Mouse (Mus musculus) neutrophil, adult 5-6 weeks (primary cell): ENCODE data around the gene Tex33. TPM values are rescaled to one million over a fixed set of nuclear protein-coding genes. Genes with fewer than 3 reads are reported as not detected.

Experiments used
- ATAC-seq: fragments of 151-379, 151-347 bp; 2 replicates; pipeline ENCODE4 v1.8.0; 2017; ENCODE audit warnings: mild to moderate bottlenecking, moderate TSS enrichment; ENCODE audit not compliant: insufficient number of reproducible peaks, poor library complexity, low FRiP score, severe bottlenecking; ENCODE audit errors: extremely low read depth
- total RNA-seq: library from RNA; stranded (forward); fragments of 200-1000 nt; gene quantifications from 2 replicates; pipeline ENCODE4 v1.2.3, GENCODE M21; 2017

Gene Tex33
- total RNA-seq, 1 experiment from 2014 or later = not detected

DNA sequence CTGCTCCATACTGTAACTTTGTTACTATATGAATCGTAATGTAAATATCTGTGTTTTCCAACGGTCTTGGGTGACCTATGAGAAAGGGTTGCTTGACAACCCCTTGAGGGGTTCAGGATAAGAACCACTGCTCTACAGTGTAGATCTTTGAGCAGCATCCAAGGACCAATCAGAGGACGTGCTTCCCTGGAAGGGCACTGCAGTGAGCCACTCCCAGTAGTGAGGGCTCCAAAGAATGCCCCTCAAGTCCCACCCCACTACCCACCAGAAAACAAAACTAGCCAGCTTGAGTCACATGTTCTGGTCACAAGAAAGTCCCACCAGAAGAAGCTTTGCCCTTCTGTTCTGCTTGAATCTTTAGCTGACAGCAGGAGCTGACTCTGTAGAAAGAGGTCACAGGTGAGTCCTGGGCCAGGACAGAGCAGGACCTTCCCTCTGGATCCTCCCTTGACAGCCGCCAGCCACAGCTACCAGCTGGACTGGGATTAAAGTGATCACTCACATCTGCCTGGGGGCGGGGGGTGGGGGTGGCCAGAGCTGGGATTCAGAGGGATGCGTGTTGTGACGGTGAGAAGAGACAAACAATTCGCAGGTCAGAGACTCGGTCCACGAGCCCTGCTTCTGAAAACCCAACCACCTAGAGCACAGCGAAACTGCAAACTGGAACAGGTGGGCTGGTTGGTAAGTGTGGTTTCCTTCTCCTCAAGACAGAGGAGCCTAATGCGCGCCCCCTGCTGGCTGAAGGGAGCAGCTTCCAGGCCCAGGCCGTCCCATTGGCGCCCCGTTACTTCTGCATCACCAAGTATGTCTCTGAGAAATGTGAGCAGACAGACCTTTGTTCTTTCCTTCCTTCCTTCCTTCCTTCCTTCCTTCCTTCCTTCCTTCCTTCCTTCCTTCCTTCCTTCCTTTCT, 26.6 kb upstream of the Tex33 start:
- peak; percentile 80 for ATAC-seq

DNA sequence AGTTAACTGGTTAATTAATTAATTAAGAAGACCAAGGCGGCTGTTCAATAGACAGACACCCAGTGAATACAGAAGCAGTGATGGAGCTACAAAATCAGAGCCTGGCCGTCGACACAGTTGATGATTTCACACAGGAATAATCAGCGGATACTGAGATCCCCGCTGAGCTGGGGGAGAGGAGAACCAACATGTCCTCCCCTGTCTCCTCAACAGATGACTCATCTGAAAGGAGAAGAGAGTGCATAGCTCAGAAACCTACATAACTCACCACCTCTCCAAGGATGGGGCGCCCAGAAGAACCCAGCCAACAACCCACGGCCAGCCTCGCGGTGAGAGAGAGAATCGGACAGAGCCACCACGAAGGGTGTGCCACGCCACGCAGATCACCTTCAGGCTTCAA, 24.7 kb upstream of the Tex33 start:
- ATAC-seq = no peak

DNA sequence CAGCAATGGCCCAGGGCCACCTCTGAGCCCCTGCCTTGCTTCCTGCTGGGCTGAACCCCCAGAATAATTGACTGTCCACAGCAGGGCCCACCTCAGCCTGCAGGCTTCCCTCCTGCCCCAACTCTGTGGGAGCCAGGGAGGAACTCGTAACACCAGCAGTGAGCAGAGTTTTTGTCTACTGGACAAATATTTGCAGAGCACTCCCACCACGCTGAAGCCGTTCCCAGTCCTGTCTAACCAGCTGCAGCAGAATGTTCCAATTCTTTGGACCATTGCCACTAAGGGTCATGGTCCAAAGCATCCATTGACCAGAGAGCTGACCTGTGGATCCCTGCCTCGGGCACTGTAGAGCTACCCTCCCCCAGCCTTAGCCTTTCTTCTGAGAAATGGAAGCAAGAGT, 21.2 kb upstream of the Tex33 start:
- ATAC-seq = no peak

DNA sequence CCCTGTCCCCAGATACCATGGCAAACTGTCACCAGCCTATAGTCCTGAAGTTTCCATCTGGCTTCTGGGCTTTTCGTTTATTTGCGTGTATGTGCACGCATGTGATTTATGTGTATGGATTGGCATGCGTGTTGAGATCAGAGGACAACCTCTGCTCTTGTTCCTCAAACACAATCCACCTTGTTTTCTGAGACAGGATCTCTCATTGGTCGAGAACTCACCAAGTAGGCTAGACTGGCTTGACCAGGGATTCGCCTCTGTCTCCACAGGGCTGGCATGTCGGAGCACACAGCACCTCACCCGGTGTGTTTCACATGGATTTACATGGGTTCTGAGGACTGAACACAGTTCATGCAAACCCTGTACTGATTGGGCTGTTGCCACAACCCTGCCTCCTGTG, 18.4 kb upstream of the Tex33 start:
- ATAC-seq = no peak

DNA sequence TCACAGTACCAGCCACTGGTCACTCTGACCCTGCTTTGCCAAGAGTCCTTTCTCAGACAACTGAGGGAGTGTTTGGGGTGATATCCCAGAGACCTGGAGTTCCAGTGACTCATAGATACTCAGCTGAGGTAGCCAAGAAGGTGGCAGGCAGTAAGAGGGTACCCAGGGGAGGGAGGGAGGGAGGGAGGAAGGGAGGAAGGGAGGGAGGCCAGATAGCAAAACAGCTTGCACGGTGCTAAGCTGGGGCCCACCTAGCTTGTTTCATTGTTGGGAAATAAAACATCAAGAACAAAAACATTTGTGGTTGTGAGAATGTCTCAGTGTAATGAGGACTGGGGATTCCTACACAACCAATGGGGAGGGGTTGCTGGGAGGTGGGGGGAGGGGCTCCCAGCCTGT, 18.0 kb upstream of the Tex33 start:
- no peak for ATAC-seq

DNA sequence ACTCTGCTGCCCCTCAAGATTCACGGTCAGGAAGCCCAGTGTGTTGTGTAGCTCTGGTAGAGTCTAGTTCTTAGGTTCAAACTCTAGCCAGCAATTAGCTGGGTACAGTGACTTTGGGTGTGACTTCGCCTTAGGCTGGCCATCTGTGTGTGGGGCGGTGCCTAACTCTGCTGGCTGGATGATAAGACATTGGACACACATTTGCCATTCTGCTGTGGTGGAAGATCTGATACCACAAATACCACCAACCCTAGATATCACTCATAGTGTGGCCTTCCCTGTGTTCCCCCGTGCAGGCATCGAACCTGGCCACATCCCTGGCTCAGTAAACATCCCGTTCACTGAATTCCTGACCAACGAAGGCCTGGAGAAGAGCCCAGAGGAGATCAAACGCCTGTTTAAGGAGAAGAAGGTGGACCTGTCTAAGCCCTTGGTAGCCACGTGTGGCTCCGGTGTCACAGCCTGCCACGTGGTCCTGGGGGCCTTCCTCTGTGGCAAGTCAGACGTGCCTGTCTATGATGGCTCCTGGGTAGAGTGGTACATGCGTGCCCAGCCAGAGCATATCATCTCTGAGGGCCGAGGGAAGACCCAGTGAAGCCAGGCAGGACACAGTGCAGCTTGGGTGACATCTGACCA, 17.5 kb upstream of the Tex33 start:
- ATAC-seq = no peak

DNA sequence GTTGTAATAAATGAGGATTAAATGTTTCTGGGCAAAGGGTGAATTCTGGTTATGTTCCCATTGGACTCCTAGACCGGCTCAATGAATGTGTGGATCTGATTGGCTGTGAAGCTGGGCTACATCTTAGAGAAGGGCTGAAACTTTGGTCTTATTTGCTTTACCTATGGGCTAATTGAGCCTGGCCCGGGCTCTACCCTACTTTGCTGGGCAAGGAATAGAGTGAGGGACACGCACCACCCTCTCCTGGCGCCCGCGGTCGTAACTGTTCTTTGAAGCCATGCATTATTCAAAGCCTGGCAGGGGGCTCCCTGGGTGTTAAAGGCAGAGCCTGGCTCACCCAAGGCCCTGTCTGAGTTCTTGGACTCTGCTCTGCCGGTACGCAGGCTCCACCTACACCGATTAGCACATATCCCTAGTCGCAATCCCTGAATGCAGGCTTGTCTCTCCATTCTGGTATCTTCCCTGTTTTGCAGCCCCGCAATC, 13.9 kb upstream of the Tex33 start:
- ATAC-seq = no peak

DNA sequence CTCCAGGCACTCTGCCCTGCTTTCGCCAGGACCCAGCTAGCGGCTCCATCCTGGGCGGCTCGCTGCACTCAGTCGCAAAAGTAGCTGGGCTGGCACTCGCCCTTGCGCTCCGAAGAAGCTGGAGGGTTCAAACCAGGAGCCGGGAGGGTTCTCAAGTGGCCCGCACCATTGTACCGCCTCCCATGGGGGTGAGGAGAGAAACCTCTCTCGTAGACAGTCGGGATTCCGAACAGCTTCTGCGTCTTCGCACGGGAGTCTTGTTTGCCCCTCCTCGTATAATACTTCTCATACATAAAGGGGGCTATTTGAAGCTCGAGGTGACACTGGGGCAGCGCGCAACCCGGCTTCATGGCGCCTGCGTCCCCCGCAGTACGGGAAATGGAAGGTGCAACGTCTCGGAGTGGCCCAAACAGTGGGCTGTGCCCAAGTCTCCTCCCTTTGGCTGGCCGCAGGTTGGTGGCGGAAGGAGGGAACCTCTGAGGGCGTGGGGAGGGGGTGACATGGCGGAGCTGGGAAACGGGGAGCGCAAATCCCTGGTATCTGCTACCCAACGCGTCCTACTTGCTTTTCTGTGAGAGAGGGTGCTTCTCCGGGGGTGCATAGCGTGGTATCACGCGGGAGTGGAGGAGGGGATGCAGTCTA, 10.7 kb upstream of the Tex33 start, which contains the start of gene Mpst:
Gene Mpst (plus strand): TSS at position 124 of the 642 bp plus-strand sequence.
- peak; percentile 86 for ATAC-seq

DNA sequence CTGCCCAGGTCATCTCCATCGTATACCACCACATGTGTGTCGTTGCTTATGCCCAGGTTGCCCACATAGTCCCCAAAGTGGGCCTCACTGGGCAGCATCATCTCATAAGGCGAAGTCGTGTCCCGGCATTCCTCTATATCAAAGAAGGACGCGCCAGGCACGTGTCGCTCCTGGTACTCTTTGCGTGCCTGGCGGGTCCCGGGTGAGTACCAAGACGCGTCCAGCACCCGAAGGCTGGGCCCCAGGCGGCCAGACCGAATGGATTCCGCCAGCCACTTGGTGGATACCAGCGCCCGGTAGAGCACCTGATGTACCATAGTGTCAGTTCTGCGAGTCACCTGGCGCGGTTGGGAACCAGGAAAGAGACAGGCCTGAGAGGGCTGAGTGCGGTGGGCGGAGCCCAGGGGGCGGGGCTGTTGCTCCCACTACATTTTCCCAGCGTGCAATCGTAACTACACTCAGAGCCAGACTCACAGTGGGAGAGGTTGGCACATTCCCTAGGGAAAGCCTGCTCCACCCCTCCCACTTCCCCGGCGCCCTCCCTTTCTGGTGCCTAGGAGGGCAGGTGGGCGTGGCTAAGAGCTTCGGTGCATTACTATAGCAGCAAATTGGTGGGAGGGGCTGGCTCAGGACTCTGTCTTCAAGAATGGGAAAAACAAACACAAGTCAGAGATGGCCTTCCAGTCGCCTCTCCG, 10.0 kb upstream of the Tex33 start, which contains the start of gene Tst:
Gene Tst (minus strand): TSS at position 391 of the 695 bp plus-strand sequence.
- no peak for ATAC-seq

DNA sequence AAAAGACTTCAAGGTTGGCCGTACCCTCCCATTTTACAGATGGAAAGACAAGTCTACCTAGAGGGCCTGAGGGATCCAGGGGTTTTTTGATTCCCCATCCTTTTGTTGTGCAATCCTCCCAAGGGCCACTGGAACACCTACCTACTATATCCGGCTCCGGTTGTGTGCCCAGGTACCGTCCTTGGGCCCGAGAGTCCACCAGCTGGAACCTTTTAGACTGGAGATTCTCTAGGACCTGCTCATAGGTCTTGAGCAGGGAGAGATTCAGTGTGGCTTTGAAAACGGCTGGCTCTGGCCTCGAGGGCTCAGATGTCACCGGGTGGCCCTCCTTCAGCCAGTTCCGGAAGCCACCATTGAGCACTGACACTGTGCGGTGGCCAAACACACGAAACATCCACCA, 9.4 kb upstream of the Tex33 start:
- no peak for ATAC-seq

DNA sequence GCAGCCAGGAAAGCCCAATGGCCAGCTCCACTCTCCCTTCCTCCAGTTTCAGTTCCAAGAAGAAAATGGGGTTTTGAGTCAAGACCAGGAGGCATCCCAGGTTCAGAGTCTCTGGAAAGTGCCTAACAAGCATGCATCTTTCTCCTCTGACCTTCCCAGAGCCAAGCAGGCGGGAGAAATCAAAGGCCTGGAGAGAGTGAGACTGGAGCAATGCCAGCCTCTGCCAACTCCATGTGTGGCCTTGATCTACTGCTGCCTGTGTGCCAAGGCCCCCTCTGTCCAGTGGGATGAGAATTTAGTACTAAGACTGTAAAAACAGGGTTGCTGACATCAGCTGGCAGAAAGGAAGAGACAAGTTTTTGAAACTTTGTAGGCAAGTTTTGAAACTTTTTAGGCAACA, 8.2 kb upstream of the Tex33 start:
- ATAC-seq = no peak

DNA sequence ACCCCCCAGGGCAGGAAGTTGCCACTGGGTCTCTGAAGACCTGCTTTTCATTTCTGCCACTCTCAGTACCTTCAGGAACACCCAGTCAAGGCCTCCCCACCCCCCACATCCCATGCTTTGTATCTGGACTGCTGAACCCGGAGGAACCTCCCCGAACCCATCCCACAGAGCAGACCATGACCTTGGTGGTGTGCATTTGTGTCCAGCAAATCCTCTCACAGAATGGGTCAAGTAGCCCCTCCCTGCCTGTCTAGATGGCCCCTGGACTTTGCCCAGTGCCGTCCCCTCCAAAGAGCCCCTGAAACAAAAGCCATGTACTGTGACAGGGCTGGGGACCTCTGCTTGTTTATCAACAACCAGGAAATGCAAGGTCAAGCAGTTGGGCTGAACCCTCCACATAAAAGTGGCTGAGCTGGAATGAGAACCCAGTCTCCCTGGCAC, 7.6 kb upstream of the Tex33 start:
- no peak for ATAC-seq

DNA sequence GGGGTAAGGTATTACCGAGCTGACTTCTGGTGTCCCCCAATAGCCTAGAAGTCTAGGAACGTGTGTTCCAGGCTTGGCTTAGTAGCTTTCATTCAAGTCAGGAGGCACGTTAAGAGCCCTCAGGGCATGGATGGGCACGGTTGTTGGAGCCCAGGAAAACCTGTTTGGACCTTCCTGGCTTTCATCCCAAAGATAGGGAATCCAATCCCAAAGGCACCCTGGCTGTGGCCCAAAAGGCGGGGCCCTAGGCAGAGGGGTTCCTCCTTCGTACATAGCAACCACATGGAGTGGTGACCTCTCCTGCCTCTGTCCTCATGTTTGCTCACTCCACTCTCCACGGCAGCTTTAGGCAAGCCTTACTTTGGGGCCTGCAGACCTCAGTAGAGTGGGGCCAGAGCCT, 6.7 kb upstream of the Tex33 start:
- ATAC-seq = no peak

DNA sequence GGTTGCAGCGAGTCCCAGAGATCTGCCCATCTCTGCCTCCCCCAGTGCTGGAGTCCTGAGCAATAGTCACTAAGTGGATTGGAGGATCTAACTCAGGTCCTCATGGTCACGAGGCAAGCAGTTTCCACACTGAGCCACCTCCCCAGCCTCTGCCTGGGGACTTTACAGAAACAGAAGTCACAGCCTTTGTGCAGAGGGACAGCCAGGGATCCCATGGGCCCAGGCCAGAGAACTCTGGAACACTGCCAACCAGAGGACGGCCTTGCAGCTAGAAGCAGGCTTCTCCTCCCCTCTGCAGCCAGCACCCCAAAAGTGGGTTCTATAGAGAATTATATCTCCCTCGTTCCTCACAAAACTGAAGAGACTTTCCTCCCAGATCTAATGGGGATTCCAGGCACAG, 6.2 kb upstream of the Tex33 start:
- no peak for ATAC-seq

DNA sequence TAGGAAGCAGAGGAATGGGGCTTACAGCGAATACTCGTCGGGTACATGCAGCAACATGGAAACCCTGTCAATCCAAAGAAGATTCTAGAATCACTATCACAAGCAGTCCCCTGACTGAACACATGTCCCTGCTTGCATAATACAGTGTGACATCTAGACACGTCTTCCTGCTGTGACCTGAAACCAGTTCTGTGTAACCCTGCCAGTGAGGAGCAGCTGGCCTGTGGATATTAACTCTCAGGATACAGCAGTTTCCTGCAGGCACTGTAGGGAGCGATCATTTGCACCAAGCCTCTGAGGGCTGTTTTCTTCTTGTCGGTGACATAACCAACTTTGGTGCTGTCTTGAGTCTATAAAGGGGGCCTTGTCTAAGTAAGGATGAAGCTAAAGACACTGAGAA, 5.6 kb upstream of the Tex33 start:
- no peak for ATAC-seq

DNA sequence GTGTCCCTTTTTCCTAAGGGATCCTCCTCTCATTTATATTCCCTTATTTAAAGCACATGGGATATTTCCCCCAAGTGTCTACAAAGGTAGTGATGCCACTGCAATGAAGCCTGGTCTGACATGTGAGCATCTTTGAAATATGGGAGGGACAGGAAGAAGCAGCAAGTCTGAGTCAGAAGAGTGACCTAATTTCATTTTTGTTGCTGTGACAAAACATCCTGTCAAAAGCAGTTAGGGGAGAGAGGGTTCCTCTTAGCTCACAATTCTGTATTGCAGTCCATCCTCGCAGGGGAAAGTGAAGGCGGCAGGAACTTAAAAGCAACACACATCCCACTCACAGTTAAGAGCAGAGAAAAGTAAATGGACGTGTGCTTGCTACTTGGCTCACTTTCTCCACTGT, 4.9 kb downstream of the Tex33 start:
- peak; percentile 39 for ATAC-seq

DNA sequence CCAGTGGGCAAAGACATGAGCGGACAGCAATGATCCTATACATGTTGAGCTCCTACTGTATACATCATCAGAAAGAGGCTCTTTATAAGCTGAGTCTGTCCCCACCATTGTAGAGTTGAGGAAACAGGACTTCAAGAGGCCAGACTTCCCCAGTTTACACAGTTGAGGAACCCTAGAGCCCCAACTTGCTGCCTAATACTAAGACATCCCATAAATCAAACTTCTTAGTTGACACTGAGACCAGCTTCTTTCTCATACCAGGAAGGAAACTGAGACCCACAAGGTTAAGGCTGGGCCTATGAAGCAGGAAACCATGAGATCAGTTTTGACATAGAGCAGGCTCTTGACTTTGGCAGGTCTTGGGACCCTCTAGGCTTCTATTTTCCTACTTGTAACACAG, 10.1 kb downstream of the Tex33 start:
- no peak for ATAC-seq

DNA sequence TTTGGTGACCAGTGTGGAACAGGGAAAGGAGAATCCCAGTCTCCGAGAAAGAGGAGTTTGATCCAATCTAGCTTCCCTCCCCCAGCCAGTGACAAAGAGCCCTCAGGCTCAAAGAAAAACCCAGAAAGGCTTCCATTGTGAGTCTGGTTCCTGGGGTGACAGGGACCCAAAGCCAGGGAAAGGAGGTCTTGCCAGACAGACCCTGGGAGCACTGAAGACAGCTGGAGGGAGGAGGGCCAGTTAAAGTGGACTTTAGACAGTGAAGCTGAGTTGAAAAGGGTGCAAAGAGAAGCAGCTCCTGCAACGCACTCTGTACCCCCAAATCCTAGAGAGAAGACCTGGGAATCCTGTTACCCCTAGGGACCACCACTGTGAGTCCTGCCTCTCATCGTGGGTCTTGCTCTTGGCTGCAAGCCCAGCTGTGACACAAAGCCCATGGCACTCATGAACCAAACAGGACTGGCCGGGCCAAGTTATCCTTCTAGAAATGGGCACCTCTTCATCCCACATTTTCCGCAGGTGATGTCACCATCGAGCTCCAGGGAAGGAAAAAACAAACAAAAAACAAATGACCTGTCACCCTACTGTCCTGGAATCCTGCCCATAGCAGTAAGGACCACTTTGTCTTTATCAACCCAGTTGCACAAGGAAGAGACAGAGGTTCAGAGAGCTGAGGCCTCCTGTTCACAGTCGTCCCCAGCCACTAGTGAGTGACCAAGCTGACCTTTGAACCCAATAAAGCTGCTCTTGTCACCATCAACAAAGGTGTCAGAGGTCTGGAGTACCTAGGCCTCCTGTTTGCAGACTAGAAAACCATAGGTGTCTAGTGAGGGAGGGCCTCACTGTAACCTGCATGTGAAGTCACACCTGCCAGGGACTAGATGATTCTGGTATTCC, 11.2 kb downstream of the Tex33 start:
- ATAC-seq = no peak
